Mouse (Mus musculus): ENCODE results near the gene Rchy1.

The Rchy1 gene

GRCm38 (mm10) chr5:91962639-91963440, at the start of gene Rchy1:
Gene Rchy1 (minus strand): TSS chr5:91963068.
- DNase-seq (ENCODE audit: low spot score in 2 of 2): peak; percentile 96 to 97

GRCm38 (mm10) chr5:92011756-92012155, 48.9 kb upstream of the Rchy1 start:
- DNase-seq (ENCODE audit: low spot score in 2 of 2): no peak

- DNase-seq (ENCODE audit: low spot score in 2 of 2): no peak
These were observed 47.0 kb upstream of the Rchy1 start for GRCm38 (mm10) chr5:92009827-92010226.

- peak; percentile 51 to 65 for DNase-seq (ENCODE audit: low spot score in 2 of 2)
These were observed 40.1 kb upstream of the Rchy1 start for GRCm38 (mm10) chr5:92003011-92003410.

GRCm38 (mm10) chr5:92000770-92001169, 37.9 kb upstream of the Rchy1 start:
- DNase-seq (ENCODE audit: low spot score in 2 of 2): peak; percentile 55 to 58

GRCm38 (mm10) chr5:91994546-91994945, 31.7 kb upstream of the Rchy1 start:
- no peak for DNase-seq (ENCODE audit: low spot score in 2 of 2)

GRCm38 (mm10) chr5:91993061-91993460, 30.2 kb upstream of the Rchy1 start:
- DNase-seq (ENCODE audit: low spot score in 2 of 2): no peak

- DNase-seq (ENCODE audit: low spot score in 2 of 2): no peak
These were observed 28.5 kb upstream of the Rchy1 start for GRCm38 (mm10) chr5:91991191-91991937.

- DNase-seq (ENCODE audit: low spot score in 2 of 2): no peak
These were observed 26.4 kb upstream of the Rchy1 start for GRCm38 (mm10) chr5:91989261-91989660.

GRCm38 (mm10) chr5:91987799-91988198, 24.9 kb upstream of the Rchy1 start:
- no peak for DNase-seq (ENCODE audit: low spot score in 2 of 2)

- no peak for DNase-seq (ENCODE audit: low spot score in 2 of 2)
These were observed 24.4 kb upstream of the Rchy1 start, which contains the start of gene Odaph for GRCm38 (mm10) chr5:91987236-91987635. Gene Odaph (plus strand): TSS chr5:91987475.

GRCm38 (mm10) chr5:91985721-91986120, 22.9 kb upstream of the Rchy1 start:
- DNase-seq (ENCODE audit: low spot score in 2 of 2): peak; percentile 29 to 36

GRCm38 (mm10) chr5:91983490-91983889, 20.6 kb upstream of the Rchy1 start:
- no peak for DNase-seq (ENCODE audit: low spot score in 2 of 2)

- no peak for DNase-seq (ENCODE audit: low spot score in 2 of 2)
These were observed 18.4 kb upstream of the Rchy1 start for GRCm38 (mm10) chr5:91981176-91981840.

- DNase-seq (ENCODE audit: low spot score in 2 of 2): no peak
These were observed 14.5 kb upstream of the Rchy1 start for GRCm38 (mm10) chr5:91977397-91977770.

GRCm38 (mm10) chr5:91976566-91977396, 13.9 kb upstream of the Rchy1 start:
- no peak for DNase-seq (ENCODE audit: low spot score in 2 of 2)

- no peak for DNase-seq (ENCODE audit: low spot score in 2 of 2)
These were observed 12.9 kb upstream of the Rchy1 start for GRCm38 (mm10) chr5:91975758-91976157.

- DNase-seq (ENCODE audit: low spot score in 2 of 2): peak; percentile 34 to 48
These were observed 11.1 kb upstream of the Rchy1 start for GRCm38 (mm10) chr5:91974002-91974401.

GRCm38 (mm10) chr5:91972046-91972445, 9.2 kb upstream of the Rchy1 start:
- no peak for DNase-seq (ENCODE audit: low spot score in 2 of 2)

- DNase-seq (ENCODE audit: low spot score in 2 of 2): peak; percentile 80 to 88
These were observed 619 bp downstream of the Rchy1 start for GRCm38 (mm10) chr5:91962259-91962638.

- peak; percentile 69 to 72 for DNase-seq (ENCODE audit: low spot score in 2 of 2)
These were observed 1.5 kb downstream of the Rchy1 start for GRCm38 (mm10) chr5:91961370-91961769.
